Mouse (Mus musculus) liver, embryonic 16.5 days (tissue): ENCODE measurements at regions not wholly inside any gene's neighbourhood (a gene's known extent, or its start where the extent isn't known, plus 50 kb on each side); places are given as distances from the start of the nearest gene placed in this dataset.

Source experiments
- ATAC-seq: fragments of 200-750 bp; cut with Nextera tagmentation; 2 replicates; pipeline ENCODE4 v1.8.0; 2017; ENCODE audit warnings: low read depth, mild to moderate bottlenecking, moderate number of reproducible peaks, moderate library complexity
- H3K27ac ChIP-seq: fragments of 300-500 bp; sonication (generic); 2 replicates; pipeline ENCODE4 v1.5.1; 2014; ENCODE audit warnings: mild to moderate bottlenecking, low read length
- H3K27me3 ChIP-seq: fragments of 300-500 bp; sonication (generic); 2 replicates; pipeline ENCODE4 v1.6.1; 2014; ENCODE audit warnings: low read depth, low read length, mixed read lengths; ENCODE audit not compliant: control insufficient read depth, insufficient read depth
- H3K36me3 ChIP-seq: fragments of 300-500 bp; sonication (generic); 2 replicates; pipeline ENCODE4 v1.6.1; 2014; ENCODE audit warnings: mild to moderate bottlenecking; ENCODE audit not compliant: control insufficient read depth, insufficient read depth
- H3K4me1 ChIP-seq: fragments of 300-500 bp; sonication (generic); 2 replicates; pipeline ENCODE4 v1.6.1; 2014; ENCODE audit warnings: low read depth, low read length, mixed read lengths; ENCODE audit not compliant: control insufficient read depth
- H3K4me2 ChIP-seq: fragments of 300-500 bp; sonication (generic); 2 replicates; pipeline ENCODE4 v1.6.1; 2014; ENCODE audit warnings: low read depth, low read length, mixed read lengths
- H3K4me3 ChIP-seq: fragments of 300-500 bp; sonication (generic); 2 replicates; pipeline ENCODE4 v1.5.1; 2014; ENCODE audit warnings: low read depth, mild to moderate bottlenecking, low read length
- H3K9ac ChIP-seq: fragments of 300-500 bp; sonication (generic); 2 replicates; pipeline ENCODE4 v1.6.1; 2014; ENCODE audit warnings: low read depth, low read length
- H3K9me3 ChIP-seq: fragments of 300-500 bp; sonication (generic); replicated peaks from 2 replicates; pipeline ENCODE4 v1.6.1; 2016; ENCODE audit warnings: low read length; ENCODE audit not compliant: control insufficient read depth
- WGBS: fragments of 180-500 bp; shearing (Covaris S2); extraction: QIAGEN DNeasy Blood & Tissue Kit; methylation state at CpG from one replicate; pipeline ENCODE4 v1.1.7; 2014; ENCODE audit not compliant: insufficient replicate concordance; 5-methylcytosine and 5-hydroxymethylcytosine counted together

DNA sequence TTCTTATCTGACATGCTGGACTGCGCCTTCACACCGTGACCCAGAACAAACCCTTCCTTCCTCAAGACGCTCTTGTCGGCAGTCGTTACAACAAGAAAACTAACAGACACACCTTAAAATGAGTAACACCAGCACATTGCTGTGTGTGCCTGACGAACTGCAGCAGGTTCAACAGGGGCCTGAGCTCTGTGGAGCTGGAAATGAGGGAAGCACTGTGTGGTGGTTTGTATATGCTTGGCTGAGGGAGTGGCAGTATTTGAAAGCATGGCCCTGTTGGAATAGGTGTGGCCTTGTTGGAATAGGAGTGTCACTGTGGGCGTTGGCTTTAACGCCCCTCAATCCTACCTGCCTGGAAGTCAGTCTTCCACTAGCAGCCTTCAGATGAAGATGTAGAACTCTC is 203.9 kb upstream of the Dio3 start:
- H3K36me3 ChIP-seq: no peaks in the 10 kb centered on the region
- H3K27ac ChIP-seq: no peak overlapping the region
- WGBS: 69% methylated on average over 8 of the region's 8 CpGs
- ATAC-seq: no peak
- no peak overlapping the region for H3K4me3 ChIP-seq
- no peak overlapping the region for H3K4me2 ChIP-seq
- H3K4me1 ChIP-seq: no peaks in the 10 kb centered on the region
- H3K9ac ChIP-seq: no peak overlapping the region
- H3K9me3 ChIP-seq: no peaks in the 10 kb centered on the region
- no peaks in the 10 kb centered on the region for H3K27me3 ChIP-seq

DNA sequence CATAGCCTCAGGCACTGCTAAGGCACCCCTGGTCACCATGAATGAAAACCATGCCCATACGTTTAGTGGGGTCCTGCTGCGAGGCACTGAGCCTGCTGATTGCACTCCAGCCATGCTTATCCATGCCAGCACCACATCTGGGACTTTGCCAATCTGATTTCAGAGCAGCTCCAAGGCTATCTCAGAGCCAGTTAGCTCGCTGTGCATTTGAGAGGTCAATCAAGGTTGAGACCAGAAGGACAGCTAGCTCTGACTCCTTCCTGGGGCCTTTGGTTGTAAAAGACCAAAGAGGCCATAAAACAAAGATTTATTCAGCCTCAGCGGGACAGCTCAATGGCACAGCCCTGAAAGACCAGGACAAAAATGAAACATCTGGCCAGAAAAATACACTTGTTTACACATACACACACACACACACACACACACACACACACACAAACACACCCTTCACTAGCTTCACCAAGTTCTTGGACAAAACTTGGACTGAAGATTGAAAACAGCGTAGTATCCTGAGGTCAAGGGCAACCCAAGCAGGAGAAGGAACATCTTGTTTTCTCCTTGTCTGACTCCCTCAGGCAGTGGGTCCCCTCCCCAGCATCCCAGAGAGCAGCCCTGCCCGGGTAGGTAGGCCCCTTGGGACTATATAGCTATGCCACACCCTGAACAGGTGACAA is 201.5 kb upstream of the Dio3 start:
- Histone ChIP-seq H3K27ac (no peak overlapping the region), H3K4me2 (no peak overlapping the region), H3K4me1 (no peaks in the 10 kb centered on the region), H3K9me3 (no peaks in the 10 kb centered on the region), H3K36me3 (no peaks in the 10 kb centered on the region), H3K4me3 (no peak overlapping the region), H3K27me3 (no peaks in the 10 kb centered on the region), H3K9ac (no peak overlapping the region)
- WGBS: 57% methylated on average over 6 of the region's 6 CpGs
- ATAC-seq: no peak

DNA sequence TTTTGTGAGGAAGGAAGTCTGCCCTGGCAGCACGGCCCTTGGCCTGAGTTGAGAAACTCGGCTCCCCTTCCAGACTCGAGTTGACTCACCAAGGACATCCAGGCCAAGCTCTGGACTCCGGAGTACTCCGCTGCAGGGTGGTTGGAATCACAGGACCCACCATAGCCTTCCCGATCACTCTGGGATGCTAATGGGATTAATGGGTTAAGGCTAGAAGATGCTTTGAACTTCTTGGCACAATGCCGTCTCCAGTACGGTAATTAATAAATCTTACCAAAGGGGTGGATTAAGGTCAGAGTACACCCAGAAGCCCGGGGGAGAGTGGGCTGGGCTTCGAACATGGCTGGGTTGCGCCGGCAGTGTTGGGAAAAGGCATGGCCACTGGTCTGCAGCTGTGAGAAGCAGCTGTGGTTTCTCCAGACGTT is 200.8 kb upstream of the Dio3 start:
- Histone ChIP-seq H3K9ac (no peak overlapping the region), H3K4me3 (no peak overlapping the region), H3K27ac (no peak overlapping the region), H3K4me1 (no peaks in the 10 kb centered on the region), H3K36me3 (no peaks in the 10 kb centered on the region), H3K4me2 (no peak overlapping the region), H3K27me3 (no peaks in the 10 kb centered on the region), H3K9me3 (no peaks in the 10 kb centered on the region)
- WGBS: 63% methylated on average over 13 of the region's 13 CpGs
- ATAC-seq: no peak

DNA sequence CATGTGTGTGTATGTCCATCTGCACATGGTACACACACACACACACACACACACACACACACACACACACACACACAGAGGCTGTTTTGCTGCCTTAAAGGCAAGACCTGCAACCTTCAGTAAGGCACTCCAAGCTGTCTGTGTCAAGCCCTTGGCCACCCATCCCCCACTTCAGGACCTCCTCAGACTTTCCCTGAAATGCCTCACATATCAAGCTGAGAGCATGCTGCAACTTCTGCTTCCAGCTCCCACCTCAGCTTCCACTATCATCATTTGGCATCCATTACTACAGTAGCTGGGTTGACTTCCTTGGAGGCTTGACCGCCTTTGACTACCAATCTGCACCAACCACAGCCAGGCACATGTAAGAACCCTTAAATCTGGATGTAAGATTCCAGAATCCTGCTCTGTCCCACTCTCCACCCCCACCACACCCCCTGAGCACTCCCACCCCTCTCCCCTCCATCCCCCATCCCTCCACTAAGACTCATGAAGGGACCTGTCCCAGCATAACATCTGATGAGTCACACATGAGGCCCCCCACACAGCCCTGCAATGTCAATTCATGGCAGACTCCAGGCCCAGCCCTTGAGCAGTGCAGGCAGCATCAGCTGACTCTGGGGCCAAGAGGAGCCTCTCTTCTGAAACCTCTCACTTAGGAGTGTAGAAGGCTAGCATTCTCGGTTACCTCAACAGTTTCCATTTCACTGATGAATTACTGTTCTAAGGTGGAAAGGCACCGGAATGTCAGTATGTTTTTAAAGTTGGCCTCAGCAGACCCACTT is 196.8 kb upstream of the Dio3 start:
- H3K4me3 ChIP-seq: no peak overlapping the region
- no peaks in the 10 kb centered on the region for H3K36me3 ChIP-seq
- no peak overlapping the region for H3K27ac ChIP-seq
- no peak for ATAC-seq
- no peak overlapping the region for H3K4me2 ChIP-seq
- 70% methylated on average over 3 of the region's 3 CpGs for WGBS
- no peaks in the 10 kb centered on the region for H3K4me1 ChIP-seq
- no peaks in the 10 kb centered on the region for H3K27me3 ChIP-seq
- no peaks in the 10 kb centered on the region for H3K9me3 ChIP-seq
- H3K9ac ChIP-seq: no peak overlapping the region

DNA sequence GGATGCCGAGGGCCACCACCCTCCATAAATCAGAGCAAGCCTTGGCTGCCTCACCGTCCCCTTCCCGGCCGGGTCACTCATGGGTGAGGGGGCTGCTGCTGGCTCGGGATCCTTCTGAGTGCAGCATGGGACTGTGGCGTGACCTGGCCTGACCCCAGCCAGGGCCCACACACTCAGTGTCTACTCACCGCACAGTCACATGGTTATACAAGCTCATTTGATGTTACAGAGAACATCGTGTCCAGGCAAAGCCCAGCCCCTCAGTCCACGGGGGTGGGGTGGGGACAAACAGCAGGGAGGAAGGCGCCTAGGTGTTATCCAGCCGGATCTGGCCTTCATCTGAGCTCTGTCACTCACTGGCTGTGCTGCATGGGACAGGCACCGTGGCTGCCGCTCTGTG is 195.9 kb upstream of the Dio3 start:
- Histone ChIP-seq H3K9ac (no peak overlapping the region), H3K4me3 (no peak overlapping the region), H3K36me3 (no peaks in the 10 kb centered on the region), H3K9me3 (no peaks in the 10 kb centered on the region), H3K27me3 (no peaks in the 10 kb centered on the region), H3K4me2 (no peak overlapping the region), H3K27ac (no peak overlapping the region), H3K4me1 (no peaks in the 10 kb centered on the region)
- ATAC-seq: no peak
- 44% methylated on average over 13 of the region's 13 CpGs for WGBS

DNA sequence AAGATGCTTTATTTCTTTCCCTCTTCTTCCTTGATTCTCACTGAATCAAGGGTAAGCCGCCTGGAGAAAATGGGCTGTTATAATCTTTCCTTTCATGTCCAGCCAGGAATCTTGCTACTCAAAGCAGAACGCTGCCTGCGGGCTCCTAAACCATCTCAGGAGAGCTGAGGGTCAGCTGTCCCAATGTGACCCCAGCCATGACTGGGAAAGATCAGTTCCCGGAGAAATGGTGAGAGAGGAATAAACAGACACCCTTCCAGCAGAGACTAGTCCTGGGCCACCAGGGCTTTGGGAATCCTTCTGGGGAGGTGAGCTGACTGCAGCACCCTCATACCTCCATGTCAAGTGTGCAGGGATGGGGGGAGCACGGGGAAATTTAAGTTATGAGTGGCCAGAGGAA is 195.4 kb upstream of the Dio3 start:
- H3K4me2 ChIP-seq: no peak overlapping the region
- ATAC-seq: no peak
- WGBS: 58% methylated on average over 5 of the region's 5 CpGs
- H3K36me3 ChIP-seq: no peaks in the 10 kb centered on the region
- no peak overlapping the region for H3K27ac ChIP-seq
- no peaks in the 10 kb centered on the region for H3K4me1 ChIP-seq
- no peaks in the 10 kb centered on the region for H3K27me3 ChIP-seq
- no peak overlapping the region for H3K9ac ChIP-seq
- H3K4me3 ChIP-seq: no peak overlapping the region
- H3K9me3 ChIP-seq: no peaks in the 10 kb centered on the region

DNA sequence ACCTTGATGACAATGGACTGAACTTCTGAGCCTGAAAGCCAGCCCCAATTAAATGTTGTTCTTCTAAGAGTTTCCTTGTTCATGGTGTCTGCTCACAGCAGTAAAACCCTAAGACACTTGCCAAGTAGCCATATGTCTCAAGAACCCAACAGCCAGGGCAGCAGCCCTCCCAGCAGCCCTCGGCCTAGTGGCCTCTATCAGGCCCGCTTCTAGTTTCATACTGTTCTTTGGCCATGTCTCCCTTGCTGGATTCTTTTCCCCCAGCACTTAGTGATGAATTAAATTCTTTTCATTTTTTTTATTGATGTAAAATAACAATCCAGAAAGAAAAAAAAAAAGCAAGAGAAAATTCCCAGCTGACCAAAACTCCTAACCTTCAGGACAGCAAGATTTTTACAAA is 191.9 kb upstream of the Dio3 start:
- ATAC-seq: no peak

DNA sequence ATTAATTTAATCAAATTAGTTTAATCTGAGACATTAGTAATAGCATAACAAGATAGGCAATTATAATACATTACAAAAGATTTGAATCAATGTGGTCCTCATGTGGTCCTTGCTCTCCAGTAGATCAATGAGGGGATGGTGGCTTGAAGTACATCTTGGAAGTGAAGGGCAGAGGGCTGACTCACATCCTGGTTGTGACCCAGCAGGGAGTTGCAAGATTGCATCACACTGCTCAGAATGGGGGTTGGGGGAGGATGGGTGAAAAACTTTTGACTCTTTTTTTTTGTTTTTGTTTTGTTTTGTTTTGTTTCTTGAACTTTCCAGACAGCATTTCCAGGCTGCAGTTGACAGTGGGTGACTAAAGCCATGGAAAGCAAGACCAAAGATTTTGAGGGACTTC is 191.1 kb upstream of the Dio3 start:
- ATAC-seq: no peak
- H3K4me3 ChIP-seq: no peak overlapping the region
- no peaks in the 10 kb centered on the region for H3K4me1 ChIP-seq
- H3K27ac ChIP-seq: no peak overlapping the region
- no peak overlapping the region for H3K4me2 ChIP-seq
- H3K27me3 ChIP-seq: no peaks in the 10 kb centered on the region
- no peak overlapping the region for H3K9ac ChIP-seq
- H3K36me3 ChIP-seq: no peaks in the 10 kb centered on the region
- no peaks in the 10 kb centered on the region for H3K9me3 ChIP-seq

More for the DNA sequence above, 191.9 kb upstream of the Dio3 start:
- 67% methylated on average over 2 of the region's 2 CpGs for WGBS
- Histone ChIP-seq H3K36me3 (no peaks in the 10 kb centered on the region), H3K27ac (no peak overlapping the region), H3K27me3 (no peaks in the 10 kb centered on the region), H3K4me1 (no peaks in the 10 kb centered on the region), H3K4me3 (no peak overlapping the region), H3K9me3 (no peaks in the 10 kb centered on the region), H3K4me2 (no peak overlapping the region), H3K9ac (no peak overlapping the region)

DNA sequence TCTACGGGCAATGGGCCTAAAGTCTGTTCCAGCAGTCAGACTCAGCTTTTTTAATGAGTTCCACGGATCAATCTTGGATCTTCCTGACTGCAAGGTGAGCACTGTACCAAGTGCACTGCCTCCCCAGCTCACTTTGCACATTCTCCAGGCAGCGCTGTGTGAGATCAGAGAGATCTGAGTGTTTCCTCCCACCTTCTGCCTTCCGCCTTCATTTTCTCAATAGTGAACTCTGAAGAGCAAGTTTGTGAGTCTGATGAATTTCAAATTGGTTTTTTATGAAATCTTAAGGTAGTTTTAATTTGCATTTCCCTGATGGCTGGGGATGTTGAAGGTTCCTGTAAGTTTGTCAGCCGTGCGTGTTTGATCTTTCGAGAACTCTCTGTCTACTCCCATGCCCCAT is 176.7 kb upstream of the Dio3 start:
- H3K9ac ChIP-seq: no peak overlapping the region
- no peaks in the 10 kb centered on the region for H3K4me1 ChIP-seq
- no peak overlapping the region for H3K4me2 ChIP-seq
- H3K36me3 ChIP-seq: no peaks in the 10 kb centered on the region
- 74% methylated on average over 7 of the region's 7 CpGs for WGBS
- ATAC-seq: no peak
- H3K9me3 ChIP-seq: peaks cover 2% of the 10 kb centered on the region; the same call in 1 of the 2 replicates
- H3K27me3 ChIP-seq: no peaks in the 10 kb centered on the region
- H3K4me3 ChIP-seq: no peak overlapping the region
- no peak overlapping the region for H3K27ac ChIP-seq
